Mouse (Mus musculus) lung, adult 2 months (tissue): Measurements from ENCODE around the gene Tfdp2. TPM values are rescaled to one million over a fixed set of nuclear protein-coding genes. Genes with fewer than 3 reads are reported as not detected.
A peak's percentile ranks its signal among the peaks of the same experiment; 100 is the strongest.
"Not testable (repeated sequence)": the region's sequence is repeated elsewhere in the genome, so short reads cannot be mapped to it uniquely, and the experiment has no call there.

Source experiments
- DNase-seq: peaks from one replicate; pipeline ENCODE4 v3.0.0; 2022
- H3K4me1 ChIP-seq: fragments of 200-500 bp; 2 replicates; pipeline ENCODE4 v1.6.1; 2011; ENCODE audit warnings: low read length; ENCODE audit not compliant: control insufficient read depth, insufficient read depth
- H3K4me3 ChIP-seq: fragments of 200-500 bp; replicated peaks from 2 replicates; pipeline ENCODE3; 2011; ENCODE audit warnings: low read depth, mild to moderate bottlenecking, control low read depth, low read length; ENCODE audit errors: extremely low read depth
- CTCF ChIP-seq: fragments of 200-500 bp; IDR thresholded peaks from 2 replicates; pipeline ENCODE4 v1.5.1; 2011; ENCODE audit warnings: mild to moderate bottlenecking, low read length, control low read depth; ENCODE audit not compliant: insufficient read depth
- POLR2A ChIP-seq: fragments of 200-500 bp; IDR thresholded peaks from 2 replicates; pipeline ENCODE4 v1.6.1; 2011; ENCODE audit warnings: low read depth, mild to moderate bottlenecking, control low read depth, low read length, borderline replicate concordance; ENCODE audit errors: extremely low read depth
- WGBS: fragments of 180-500 bp; shearing (Covaris S2); methylation state at CpG from one replicate; pipeline ENCODE4 v1.1.7; 2018; 5-methylcytosine and 5-hydroxymethylcytosine counted together
- polyA plus RNA-seq: library from polyadenylated mRNA; depleted of rRNA; stranded (reverse); fragments of >200 nt; gene quantifications from 2 replicates; pipeline ENCODE4 v1.2.3, GENCODE M21; 2012; rRNA removed

Tfdp2 gene
- polyA plus RNA-seq = 19.5 and 25.6 TPM in 2 replicates

DNA sequence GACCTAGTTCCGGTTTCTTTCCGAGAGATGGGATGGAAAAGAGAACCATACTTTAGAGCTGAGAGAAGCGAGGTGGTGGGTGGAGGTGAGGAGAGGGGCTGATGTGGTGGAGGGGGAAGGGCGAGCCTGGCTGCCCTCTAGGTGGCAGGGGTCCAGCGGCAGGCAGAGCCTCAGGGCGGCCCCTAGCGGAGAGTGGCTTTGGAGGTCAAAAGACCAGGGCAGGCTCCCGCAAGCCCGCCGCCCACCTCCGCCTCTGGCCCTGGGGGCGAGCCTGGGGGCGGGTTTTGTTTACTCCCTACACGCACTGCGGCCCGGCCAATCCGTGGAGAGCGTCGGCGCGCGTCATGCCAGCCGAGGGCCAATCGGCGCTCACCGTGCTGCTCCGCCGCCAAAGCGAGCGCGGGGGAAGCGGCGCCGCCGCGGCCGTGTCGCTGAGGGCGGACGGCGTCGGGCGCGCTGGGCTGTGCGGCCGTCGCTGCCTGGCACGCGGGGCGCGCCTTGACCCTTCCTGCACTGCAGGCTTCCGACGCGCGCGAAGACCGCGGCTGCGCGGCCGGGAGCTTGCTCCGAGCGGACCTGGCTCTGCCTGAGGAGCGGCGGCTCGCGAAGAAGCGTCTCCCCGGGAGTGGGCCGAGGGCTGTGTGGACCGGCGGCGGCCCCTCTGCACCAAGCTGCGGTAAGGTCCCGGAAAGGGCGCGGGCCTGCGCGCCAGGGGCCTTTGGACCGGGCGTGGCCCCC lies at the start of gene Tfdp2:
Gene Tfdp2 (plus strand): TSS at position 391 of the 738 bp plus-strand sequence.
- under 1% methylated on average over 77 of the region's 81 CpGs for WGBS
- Histone ChIP-seq H3K4me3 (peak within 1 kb of the TSS; percentile 84), H3K4me1 (peaks cover 4% of the 10 kb centered on the region; the same call in 1 of the 2 replicates)
- TF ChIP-seq POLR2A = peak; percentile 65; the same call in 1 of the 2 replicates
- TF ChIP-seq CTCF = 0 out of 2 replicates have a peak, but pooled peaks have one; percentile 18
- peak; percentile 84 for DNase-seq

DNA sequence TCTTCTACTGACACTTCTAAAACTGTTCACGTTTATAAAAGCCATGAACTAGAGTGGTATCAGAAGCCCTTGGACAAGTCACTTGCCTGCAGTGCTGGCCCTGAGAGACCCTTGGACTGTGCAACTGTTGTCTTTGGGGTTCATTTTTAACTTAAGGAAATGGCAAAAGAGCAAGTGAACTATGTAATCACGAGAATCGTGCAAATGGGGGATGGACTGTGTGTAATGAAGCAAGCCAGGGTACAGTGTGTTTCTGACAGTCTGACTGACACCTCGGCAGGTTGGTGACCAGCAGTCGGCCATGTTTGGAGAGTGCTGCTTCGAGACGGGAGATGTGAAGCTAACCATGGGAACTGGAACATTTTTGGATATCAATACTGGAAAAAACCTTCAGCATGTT lies 43.3 kb upstream of the Tfdp2 start:
- no peak overlapping the region for H3K4me3 ChIP-seq
- WGBS = 90% methylated on average over 7 of the region's 7 CpGs
- no peaks in the 10 kb centered on the region for H3K4me1 ChIP-seq
- TF ChIP-seq CTCF = no peak
- TF ChIP-seq POLR2A = no peak
- no peak for DNase-seq

DNA sequence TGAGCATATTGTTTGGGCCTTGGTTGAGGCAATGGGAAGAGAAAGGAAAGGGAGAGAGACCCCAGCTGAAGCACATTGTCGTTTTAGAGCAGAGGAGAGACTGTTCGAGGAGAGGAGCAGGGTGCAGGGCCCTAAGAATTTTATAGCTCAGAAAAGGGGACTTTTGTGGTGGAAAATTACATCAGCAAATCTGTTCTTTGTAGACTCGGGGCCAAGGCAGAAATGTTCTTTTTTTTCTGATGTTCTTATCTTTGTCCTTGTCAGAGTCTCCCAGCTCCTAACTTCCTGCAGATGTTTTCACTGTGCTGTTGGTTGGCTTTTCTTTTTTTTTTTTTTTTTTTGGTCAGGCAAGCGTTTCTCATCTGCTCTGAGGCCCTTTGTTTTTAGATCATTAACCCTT lies 37.6 kb upstream of the Tfdp2 start:
- no peak for TF ChIP-seq CTCF
- no peak for TF ChIP-seq POLR2A
- no peak for DNase-seq
- Histone ChIP-seq H3K4me1 (no peaks in the 10 kb centered on the region), H3K4me3 (no peak overlapping the region)
- WGBS = 29% methylated on average over 4 of the region's 4 CpGs

DNA sequence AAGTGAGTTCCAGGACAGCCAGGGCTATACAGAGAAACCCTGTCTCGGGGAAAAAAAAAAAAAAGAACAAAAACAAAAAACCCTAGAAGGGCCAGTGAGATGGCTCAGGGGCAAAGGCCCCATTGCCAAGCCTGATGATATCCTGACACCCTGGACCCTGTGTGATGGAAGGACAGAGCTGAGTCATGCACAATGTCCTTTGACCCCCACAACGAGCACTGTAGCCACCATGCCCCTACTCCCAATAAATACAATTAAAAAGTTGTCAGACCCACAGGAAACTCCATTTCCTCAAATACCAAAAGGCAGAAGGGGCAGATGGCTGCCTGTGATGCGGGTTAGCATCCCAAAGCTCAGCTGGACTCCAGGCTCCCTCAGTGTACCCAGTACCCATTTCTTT lies 37.0 kb upstream of the Tfdp2 start:
- no peak for DNase-seq
- H3K4me3 ChIP-seq = no peak overlapping the region
- WGBS = 70% methylated on average over 3 of the region's 3 CpGs
- TF ChIP-seq POLR2A (no peak), CTCF (no peak)
- no peaks in the 10 kb centered on the region for H3K4me1 ChIP-seq

DNA sequence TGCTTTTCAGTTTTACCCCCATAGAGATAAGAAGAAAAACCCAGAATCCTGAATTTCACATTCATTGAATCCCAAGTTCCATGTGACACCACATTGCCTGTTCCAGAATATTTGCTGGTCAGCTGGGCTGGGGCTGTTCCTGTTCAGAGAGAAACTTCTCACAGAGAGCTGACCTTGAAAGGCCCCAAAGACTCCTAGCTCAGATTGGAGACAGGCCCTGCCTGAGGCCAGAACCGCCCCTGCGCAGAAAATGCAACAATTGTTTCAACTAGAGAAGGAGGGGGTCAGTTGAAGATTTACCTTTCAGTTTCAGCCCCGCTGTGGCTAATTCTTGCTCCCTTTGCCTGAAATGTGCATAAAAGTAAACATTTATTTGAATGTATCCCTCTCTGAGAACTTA lies 35.3 kb upstream of the Tfdp2 start:
- TF ChIP-seq CTCF (no peak), POLR2A (no peak)
- 89% methylated on average over 3 of the region's 3 CpGs for WGBS
- no peaks in the 10 kb centered on the region for H3K4me1 ChIP-seq
- DNase-seq = no peak
- H3K4me3 ChIP-seq = no peak overlapping the region

DNA sequence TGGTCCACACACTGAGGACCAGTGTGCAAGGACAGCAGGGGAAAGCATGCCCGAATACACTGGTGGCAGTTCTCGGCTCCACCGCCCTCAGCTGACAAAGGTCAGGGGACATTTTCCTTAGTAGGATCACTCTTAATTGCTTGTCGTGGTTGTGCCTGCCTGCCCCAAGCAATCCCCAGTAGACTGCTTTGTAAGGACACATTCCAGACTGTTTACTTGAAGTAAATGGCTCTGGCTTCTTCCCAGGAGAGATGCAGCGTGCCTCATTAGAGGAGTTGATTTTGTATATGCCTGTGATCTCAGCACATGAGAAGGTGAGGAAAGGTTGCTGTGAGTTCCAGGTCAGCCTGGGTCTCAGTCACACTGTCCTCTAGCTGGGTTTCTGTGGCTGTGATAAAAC lies 33.7 kb upstream of the Tfdp2 start:
- Histone ChIP-seq H3K4me1 (no peaks in the 10 kb centered on the region), H3K4me3 (no peak overlapping the region)
- WGBS = 78% methylated on average over 5 of the region's 5 CpGs
- TF ChIP-seq CTCF (no peak), POLR2A (no peak)
- DNase-seq = no peak

DNA sequence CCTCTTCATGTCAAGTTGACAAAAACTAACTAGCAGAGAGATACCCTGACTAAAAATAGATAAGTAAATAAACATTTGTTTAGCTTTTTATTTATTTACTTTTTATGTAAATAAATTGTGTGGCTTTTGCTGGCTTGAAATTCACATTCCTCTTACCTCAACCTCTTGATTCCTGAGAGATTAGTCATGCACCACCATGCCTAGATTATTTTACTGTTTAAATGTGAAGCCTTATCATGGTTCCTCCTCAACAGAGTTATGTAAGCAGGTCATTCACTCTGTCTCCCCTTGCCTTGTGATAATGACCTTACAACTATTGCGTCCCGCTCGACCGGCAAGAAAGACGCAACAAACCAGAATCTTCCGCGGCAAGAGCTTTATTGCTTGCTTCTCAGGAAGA lies 32.6 kb upstream of the Tfdp2 start:
- DNase-seq = no peak
- Histone ChIP-seq H3K4me3 (no peak overlapping the region), H3K4me1 (no peaks in the 10 kb centered on the region)
- TF ChIP-seq POLR2A (no peak), CTCF (no peak)
- WGBS = 92% methylated on average over 7 of the region's 7 CpGs

DNA sequence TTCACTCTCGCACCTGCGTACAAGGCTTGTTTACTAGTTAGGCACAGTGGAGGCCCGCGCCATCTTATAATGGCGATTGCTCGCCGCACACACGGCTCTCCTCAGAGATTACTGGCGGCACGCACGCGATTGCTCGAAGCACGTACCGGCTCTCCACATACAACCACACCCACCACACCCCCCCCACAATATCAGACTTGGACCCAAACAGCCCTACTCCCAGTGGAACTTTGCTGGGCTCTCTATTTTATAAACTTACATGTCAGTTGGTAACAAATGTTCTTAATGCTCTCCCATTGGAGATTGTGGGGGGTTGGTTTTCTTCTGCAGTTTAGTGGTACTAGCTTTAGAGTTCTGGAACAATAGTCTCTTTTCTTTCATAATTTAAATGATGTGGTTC lies 32.1 kb upstream of the Tfdp2 start:
- not testable (repeated sequence) for H3K4me1 ChIP-seq, DNase-seq, H3K4me3 ChIP-seq
- 97% methylated on average over 15 of the region's 15 CpGs for WGBS

DNA sequence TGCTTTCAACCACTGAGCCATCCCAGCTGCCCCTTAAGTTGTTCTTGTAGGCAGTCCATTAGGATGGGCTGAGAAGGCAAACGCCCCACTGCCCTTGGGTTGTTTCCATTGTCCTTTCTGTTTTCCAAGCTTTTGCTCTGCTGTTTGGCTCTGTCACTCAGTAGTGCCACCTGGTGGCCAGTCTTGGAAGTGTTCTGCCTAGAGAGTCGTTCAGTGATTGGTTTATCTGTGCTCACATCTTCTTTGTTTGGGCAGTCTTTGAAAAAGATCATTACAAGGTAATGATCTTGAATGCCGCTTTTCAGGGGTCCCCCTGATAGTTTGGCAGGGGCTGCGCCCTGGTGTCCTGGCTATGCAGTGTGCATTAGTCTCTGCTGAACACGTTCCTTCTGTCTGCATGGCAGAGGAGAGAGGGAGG lies 28.9 kb upstream of the Tfdp2 start:
- DNase-seq = peak; percentile 68
- Histone ChIP-seq H3K4me3 (no peak overlapping the region), H3K4me1 (no peaks in the 10 kb centered on the region)
- WGBS = 42% methylated on average over 5 of the region's 5 CpGs
- no peak for TF ChIP-seq POLR2A
- peak; percentile 79 for TF ChIP-seq CTCF

DNA sequence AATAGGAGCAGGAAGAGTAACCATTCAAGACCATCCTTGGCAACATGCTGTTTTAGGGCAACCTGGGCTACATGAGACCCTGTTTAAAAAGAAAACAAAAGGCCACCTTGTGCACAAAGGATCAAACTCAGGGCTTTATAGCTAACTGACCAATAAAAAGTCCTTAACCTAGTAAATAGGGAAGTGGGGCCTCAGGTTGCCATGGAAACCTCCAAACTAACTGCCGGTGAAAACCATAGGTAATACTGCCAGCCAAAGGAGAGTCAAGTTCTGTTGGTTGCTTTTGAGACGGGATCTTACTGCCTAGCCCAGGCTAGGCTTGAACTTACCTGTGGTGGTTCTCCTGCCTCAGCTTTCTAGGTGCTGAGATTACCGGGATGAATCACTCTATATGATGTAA lies 25.5 kb upstream of the Tfdp2 start:
- no peak for TF ChIP-seq POLR2A
- TF ChIP-seq CTCF = no peak
- H3K4me3 ChIP-seq = no peak overlapping the region
- DNase-seq = no peak
- no peaks in the 10 kb centered on the region for H3K4me1 ChIP-seq
- WGBS = 72% methylated on average over 3 of the region's 3 CpGs
